In the genomic region with DNA sequence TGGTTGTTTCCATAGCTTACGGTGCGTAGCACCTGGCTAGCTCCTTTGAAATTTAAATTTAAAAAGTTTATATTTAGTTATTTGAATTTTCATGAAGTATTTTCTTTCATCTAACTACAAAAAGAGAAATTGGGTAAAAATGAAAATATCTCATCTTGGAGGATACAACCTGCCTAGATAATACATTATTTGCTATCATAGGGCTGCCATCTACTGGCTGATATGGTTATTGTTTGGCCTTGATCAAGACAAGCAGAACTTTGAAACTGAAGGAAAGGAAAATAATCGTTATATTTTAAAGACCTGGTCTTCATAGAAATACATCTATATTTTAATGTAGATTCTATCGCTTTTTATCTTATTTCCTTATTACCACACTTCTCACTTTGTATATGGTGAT, we compare ENCODE assay signal across 11 mouse cellular contexts.
A peak's percentile ranks its signal among the peaks of the same experiment; 100 is the strongest.
DNase-seq lines count a peak whose midpoint lies in the region; ATAC-seq and TF ChIP-seq lines count a peak whose summit lies in the region.
"Had no signal": no experiment of that assay in that cellular context is flagged by ENCODE, and none has a peak within 500 bp of the region (broad histone marks: within the 10 kb centered on the region; RNA-seq: fewer than 3 reads in every experiment).

No protein-coding gene starts in this region.

- peak; percentile 41; the same call in 1 of the 2 replicates for ATAC-seq in midbrain, embryonic 12.5 days (ENCODE audit: low FRiP score, low read depth)
- no peak for ATAC-seq in midbrain, embryonic 16.5 days

- H3K27me3 ChIP-seq in heart, adult 2 months (ENCODE audit: control insufficient read depth, insufficient read depth, low read length), result no peaks in the 10 kb centered on the region
- H3K27me3 ChIP-seq in midbrain, embryonic 12.5 days, result no peaks in the 10 kb centered on the region
- no peaks in the 10 kb centered on the region for H3K27me3 ChIP-seq in midbrain, embryonic 16.5 days (ENCODE audit: control insufficient read depth, insufficient read depth, low read depth, low read length)
- no peaks in the 10 kb centered on the region for H3K27me3 ChIP-seq in heart, embryonic 10.5 days (ENCODE audit: insufficient read depth, poor library complexity, severe bottlenecking)
- H3K27me3 ChIP-seq: embryonic facial prominence, embryonic 13.5 days; limb, embryonic 13.5 days had no signal

- no peak for TF ChIP-seq EP300 in heart, adult 2 months (IDR thresholded peaks at IDR 0.05; ENCODE audit: insufficient read depth, low read depth, low read length)

- no peaks in the 10 kb centered on the region for H3K4me1 ChIP-seq in heart, adult 2 months (ENCODE audit: control insufficient read depth, insufficient read depth, low read length)
- H3K4me1 ChIP-seq in midbrain, embryonic 12.5 days, result no peaks in the 10 kb centered on the region
- H3K4me1 ChIP-seq in midbrain, embryonic 16.5 days (ENCODE audit: control insufficient read depth, insufficient read depth, low read length), result no peaks in the 10 kb centered on the region
- no peaks in the 10 kb centered on the region for H3K4me1 ChIP-seq in heart, embryonic 10.5 days
- H3K4me1 ChIP-seq: embryonic facial prominence, embryonic 13.5 days had no signal

- TF ChIP-seq POLR2A in heart, adult 2 months (IDR thresholded peaks at IDR 0.05; ENCODE audit: insufficient read depth, low read depth, low read length), result no peak

- 74% methylated on average over 4 of the region's 4 CpGs for WGBS in heart, adult 2 months
- WGBS in midbrain, embryonic 12.5 days, result 81% methylated on average over 4 of the region's 4 CpGs
- 71% methylated on average over 4 of the region's 4 CpGs for WGBS in midbrain, embryonic 16.5 days
- WGBS in heart, embryonic 10.5 days, result 79% methylated on average over 4 of the region's 4 CpGs

- intact Hi-C loops in heart, adult 2 months (cut with DNase I), result no loop called here
- intact Hi-C loops in heart, postnatal 36 days (cut with DNase I), result no loop called here

- no peaks in the 10 kb centered on the region for H3K79me2 ChIP-seq in heart, adult 2 months (replicated peaks; ENCODE audit: control insufficient read depth, insufficient read depth, low read length)

- no peak overlapping the region for H3K9ac ChIP-seq in heart, adult 2 months (ENCODE audit: low read depth, low read length)
- H3K9ac ChIP-seq in midbrain, embryonic 12.5 days (replicated peaks), result no peak overlapping the region
- H3K9ac ChIP-seq in midbrain, embryonic 16.5 days (ENCODE audit: low read depth, low read length), result no peak overlapping the region
- H3K9ac ChIP-seq: embryonic facial prominence, embryonic 13.5 days; limb, embryonic 13.5 days had no signal

- H3K27ac ChIP-seq in heart, adult 2 months, result no peak overlapping the region
- no peak overlapping the region for H3K27ac ChIP-seq in midbrain, embryonic 12.5 days (replicated peaks)
- H3K27ac ChIP-seq in midbrain, embryonic 16.5 days (ENCODE audit: low read length), result no peak overlapping the region
- H3K27ac ChIP-seq in heart, embryonic 10.5 days, result no peak overlapping the region
- H3K27ac ChIP-seq: embryonic facial prominence, embryonic 13.5 days; limb, embryonic 13.5 days had no signal

- H3K36me3 ChIP-seq in heart, adult 2 months (ENCODE audit: control insufficient read depth, insufficient read depth, low read length), result no peaks in the 10 kb centered on the region
- H3K36me3 ChIP-seq in midbrain, embryonic 12.5 days, result no peaks in the 10 kb centered on the region
- no peaks in the 10 kb centered on the region for H3K36me3 ChIP-seq in midbrain, embryonic 16.5 days (ENCODE audit: control insufficient read depth, insufficient read depth, low read length)
- H3K36me3 ChIP-seq in heart, embryonic 10.5 days, result no peaks in the 10 kb centered on the region
- H3K36me3 ChIP-seq: embryonic facial prominence, embryonic 13.5 days; limb, embryonic 13.5 days had no signal

- H3K4me3 ChIP-seq in heart, adult 2 months, result no peak overlapping the region
- no peak overlapping the region for H3K4me3 ChIP-seq in midbrain, embryonic 12.5 days
- no peak overlapping the region for H3K4me3 ChIP-seq in midbrain, embryonic 16.5 days (ENCODE audit: low read depth, low read length)
- H3K4me3 ChIP-seq in heart, embryonic 10.5 days, result no peak overlapping the region
- H3K4me3 ChIP-seq: embryonic facial prominence, embryonic 13.5 days; limb, embryonic 13.5 days had no signal

- H3K9me3 ChIP-seq in midbrain, embryonic 12.5 days, result no peaks in the 10 kb centered on the region
- H3K9me3 ChIP-seq in midbrain, embryonic 16.5 days (replicated peaks; ENCODE audit: control insufficient read depth, low read length, poor library complexity, severe bottlenecking), result no peaks in the 10 kb centered on the region
- H3K9me3 ChIP-seq in heart, embryonic 10.5 days, result no peaks in the 10 kb centered on the region
- H3K9me3 ChIP-seq: embryonic facial prominence, embryonic 13.5 days; limb, embryonic 13.5 days had no signal

- TF ChIP-seq CTCF in heart, adult 2 months (IDR thresholded peaks at IDR 0.05), result peak; percentile 58

- no peak overlapping the region for H3K4me2 ChIP-seq in midbrain, embryonic 12.5 days (replicated peaks)
- H3K4me2 ChIP-seq in midbrain, embryonic 16.5 days (ENCODE audit: low read length), result no peak overlapping the region
- H3K4me2 ChIP-seq: embryonic facial prominence, embryonic 13.5 days; limb, embryonic 13.5 days had no signal

- no peak for DNase-seq in heart, adult 2 months
- no peak for DNase-seq in heart, postnatal 36 days
- peak; percentile 22 for DNase-seq in embryo, embryonic 11.5 days (ENCODE audit: low read depth, low spot score)
- DNase-seq in retina, adult 2 months (ENCODE audit: low read depth, low spot score), result peak; percentile 9
- no peak for DNase-seq in heart, embryonic 10.5 days (ENCODE audit: low spot score)
- DNase-seq in adrenal gland, adult 18-20 months (ENCODE audit: low spot score in 2 of 2), result no peak
- DNase-seq: thymus, postnatal 25 days had no signal

Comparison
In these comparisons a context has a peak if more than half of its experiments do, and no peak if none do; other contexts are left out.
1. DNase-seq: peak in embryo, embryonic 11.5 days (single experiment) and retina, adult 2 months (single experiment); none in heart, adult 2 months (0 of 2), heart, postnatal 36 days (0 of 2), heart, embryonic 10.5 days (single experiment) and adrenal gland, adult 18-20 months (0 of 2).